Mouse (Mus musculus): ENCODE data around the gene Naip5. TPM values are rescaled to one million over a fixed set of nuclear protein-coding genes. Genes with fewer than 3 reads are reported as not detected.
"Not testable (repeated sequence)": the region's sequence is repeated elsewhere in the genome, so short reads cannot be mapped to it uniquely, and the experiment has no call there.

Naip5 gene
- total RNA-seq, 1 experiment, result 0.27 TPM

DNA sequence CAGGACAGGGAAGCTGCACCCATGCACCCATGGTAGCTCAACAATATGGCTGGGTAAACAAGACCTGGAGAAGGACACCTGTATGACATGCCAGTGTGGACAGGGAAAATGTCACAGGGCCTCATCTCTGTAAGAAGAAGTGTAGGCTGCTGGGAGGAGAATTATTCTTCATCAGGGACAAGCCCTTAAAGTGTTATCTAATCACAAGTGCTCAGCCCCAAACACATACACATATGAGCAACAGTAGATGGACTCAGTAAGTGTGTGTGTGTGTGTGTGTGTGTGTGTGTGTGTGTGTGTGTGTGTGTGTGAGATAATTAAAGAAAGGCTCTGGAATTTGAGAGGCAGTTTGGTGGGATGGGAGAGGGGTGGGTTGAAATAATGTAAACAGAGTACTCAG is 45.3 kb downstream of the Naip5 start:
- TF ChIP-seq ZC3H11A (IDR thresholded peaks at IDR 0.05; ENCODE audit: borderline replicate concordance, low read depth, low read length) (no peak), MAFK (IDR thresholded peaks at IDR 0.05; ENCODE audit: insufficient read depth, low read depth, low read length) (no peak), CHD2 (IDR thresholded peaks at IDR 0.05; ENCODE audit: low read depth, low read length) (no peak), ZNF384 (IDR thresholded peaks at IDR 0.05; ENCODE audit: low read depth, low read length) (no peak), HCFC1 (IDR thresholded peaks at IDR 0.05; ENCODE audit: borderline replicate concordance, insufficient read depth, low read length) (no peak)
- no peak overlapping the region for H3K27ac ChIP-seq (ENCODE audit: insufficient read depth, low read depth, low read length, poor library complexity, severe bottlenecking)
- in situ Hi-C loops (cut with MboI; ENCODE audit: low sequenced_read_pairs in 2 of 2, unreplicated experiment in 2 of 2), result no loop called here

DNA sequence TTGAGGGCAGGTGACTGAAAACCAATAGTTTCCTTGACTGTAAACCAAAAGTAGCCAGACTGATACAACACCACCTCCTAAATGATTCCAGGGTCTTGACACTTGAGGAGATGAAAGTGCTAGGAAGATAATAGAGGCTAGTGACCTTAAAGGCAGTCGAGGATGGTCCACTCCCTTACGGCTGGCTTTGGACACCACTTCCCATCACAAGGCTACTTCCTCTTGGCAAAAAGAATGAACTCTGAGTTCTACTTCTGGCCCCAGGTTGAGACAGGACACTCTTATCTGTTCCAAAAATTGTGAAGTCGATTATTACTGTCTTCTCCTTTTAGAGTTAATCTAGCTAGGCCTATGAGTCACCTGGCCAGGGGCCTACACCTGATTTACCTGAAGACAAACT is 50.7 kb downstream of the Naip5 start:
- H3K27ac ChIP-seq (ENCODE audit: insufficient read depth, low read depth, low read length, poor library complexity, severe bottlenecking), result no peak overlapping the region
- no peak for TF ChIP-seq ZC3H11A (IDR thresholded peaks at IDR 0.05; ENCODE audit: borderline replicate concordance, low read depth, low read length)
- no peak for TF ChIP-seq CHD2 (IDR thresholded peaks at IDR 0.05; ENCODE audit: low read depth, low read length)
- no peak for TF ChIP-seq HCFC1 (IDR thresholded peaks at IDR 0.05; ENCODE audit: borderline replicate concordance, insufficient read depth, low read length)
- no peak for TF ChIP-seq ZNF384 (IDR thresholded peaks at IDR 0.05; ENCODE audit: low read depth, low read length)
- TF ChIP-seq MAFK (IDR thresholded peaks at IDR 0.05; ENCODE audit: insufficient read depth, low read depth, low read length), result no peak
- DNase-seq (ENCODE audit: low read depth, low spot score), result no peak
- no peak overlapping the region for H3K4me3 ChIP-seq (ENCODE audit: insufficient read depth in 1 of 2, low read depth in 1 of 2, low read length in 2 of 2, poor library complexity in 1 of 2, severe bottlenecking in 1 of 2)
- no peak overlapping the region for H3K9ac ChIP-seq (ENCODE audit: insufficient read depth, low read depth, low read length, poor library complexity, severe bottlenecking)
- no peaks in the 10 kb centered on the region for H3K36me3 ChIP-seq (ENCODE audit: control insufficient read depth, insufficient read depth, low read length, poor library complexity, severe bottlenecking)
- in situ Hi-C loops (cut with MboI; ENCODE audit: low sequenced_read_pairs in 2 of 2, unreplicated experiment in 2 of 2), result no loop called here
- H3K9me3 ChIP-seq (ENCODE audit: control insufficient read depth, insufficient read depth, low read depth, low read length), result no peaks in the 10 kb centered on the region
- H3K4me1 ChIP-seq (ENCODE audit: control insufficient read depth in 2 of 2, insufficient read depth in 2 of 2, low read length in 2 of 2, poor library complexity in 1 of 2), result no peaks in the 10 kb centered on the region

More for the DNA sequence above, 45.3 kb downstream of the Naip5 start:
- DNase-seq (ENCODE audit: low read depth, low spot score), result no peak
- Histone ChIP-seq H3K36me3 (ENCODE audit: control insufficient read depth, insufficient read depth, low read length, poor library complexity, severe bottlenecking) (no peaks in the 10 kb centered on the region), H3K4me1 (ENCODE audit: control insufficient read depth in 2 of 2, insufficient read depth in 2 of 2, low read length in 2 of 2, poor library complexity in 1 of 2) (no peaks in the 10 kb centered on the region), H3K9me3 (ENCODE audit: control insufficient read depth, insufficient read depth, low read depth, low read length) (no peaks in the 10 kb centered on the region), H3K9ac (ENCODE audit: insufficient read depth, low read depth, low read length, poor library complexity, severe bottlenecking) (no peak overlapping the region), H3K4me3 (ENCODE audit: insufficient read depth in 1 of 2, low read depth in 1 of 2, low read length in 2 of 2, poor library complexity in 1 of 2, severe bottlenecking in 1 of 2) (no peak overlapping the region)

DNA sequence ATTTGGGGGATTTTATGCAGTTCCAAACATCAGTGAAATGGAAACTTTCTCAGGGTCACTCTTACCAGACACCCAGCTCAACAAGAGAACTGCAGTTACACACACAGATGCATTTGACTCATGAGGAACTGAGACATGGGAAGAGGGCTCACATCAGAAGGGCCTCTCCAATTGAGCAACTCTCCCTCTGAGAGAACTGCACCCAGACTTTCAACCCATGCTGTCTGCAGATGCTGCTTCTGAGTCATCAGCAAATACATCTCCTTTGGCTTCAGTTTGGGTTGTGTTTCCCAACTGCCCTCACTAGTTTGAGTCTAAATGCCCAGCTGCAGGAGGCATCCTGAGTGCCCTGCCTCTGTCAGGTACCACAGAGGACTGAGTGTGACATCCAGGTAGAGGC is 63.0 kb downstream of the Naip5 start:
- DNase-seq (ENCODE audit: low read depth, low spot score); H3K9ac ChIP-seq (ENCODE audit: insufficient read depth, low read depth, low read length, poor library complexity, severe bottlenecking); H3K4me3 ChIP-seq (ENCODE audit: insufficient read depth in 1 of 2, low read depth in 1 of 2, low read length in 2 of 2, poor library complexity in 1 of 2, severe bottlenecking in 1 of 2); H3K4me1 ChIP-seq (ENCODE audit: control insufficient read depth in 2 of 2, insufficient read depth in 2 of 2, low read length in 2 of 2, poor library complexity in 1 of 2); in situ Hi-C loops (cut with MboI; ENCODE audit: low sequenced_read_pairs in 2 of 2, unreplicated experiment in 2 of 2); H3K27ac ChIP-seq (ENCODE audit: insufficient read depth, low read depth, low read length, poor library complexity, severe bottlenecking); H3K36me3 ChIP-seq (ENCODE audit: control insufficient read depth, insufficient read depth, low read length, poor library complexity, severe bottlenecking); H3K9me3 ChIP-seq (ENCODE audit: control insufficient read depth, insufficient read depth, low read depth, low read length): not testable (repeated sequence)

DNA sequence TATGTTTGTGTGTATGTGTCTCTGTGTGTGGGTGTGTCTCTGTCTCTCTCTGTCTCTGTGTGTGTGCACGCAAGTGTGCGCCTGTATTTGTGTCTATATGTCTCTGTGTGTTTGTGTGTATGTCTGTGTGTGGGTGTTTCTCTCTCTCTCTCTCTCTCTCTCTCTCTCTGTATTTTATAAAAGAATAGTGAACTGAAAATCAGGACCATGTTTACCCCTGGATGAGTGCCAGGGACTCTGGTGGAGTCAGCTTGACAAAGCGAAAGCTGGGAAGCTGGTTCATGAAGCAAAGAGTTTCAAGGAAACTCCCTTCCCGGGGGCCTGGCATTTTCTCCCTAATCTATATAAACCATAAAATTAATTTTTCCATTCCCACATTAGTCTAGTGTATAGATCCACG is 71.8 kb downstream of the Naip5 start:
- H3K9ac ChIP-seq (ENCODE audit: insufficient read depth, low read depth, low read length, poor library complexity, severe bottlenecking); H3K9me3 ChIP-seq (ENCODE audit: control insufficient read depth, insufficient read depth, low read depth, low read length); H3K27ac ChIP-seq (ENCODE audit: insufficient read depth, low read depth, low read length, poor library complexity, severe bottlenecking); H3K4me3 ChIP-seq (ENCODE audit: insufficient read depth in 1 of 2, low read depth in 1 of 2, low read length in 2 of 2, poor library complexity in 1 of 2, severe bottlenecking in 1 of 2); H3K4me1 ChIP-seq (ENCODE audit: control insufficient read depth in 2 of 2, insufficient read depth in 2 of 2, low read length in 2 of 2, poor library complexity in 1 of 2); DNase-seq (ENCODE audit: low read depth, low spot score); in situ Hi-C loops (cut with MboI; ENCODE audit: low sequenced_read_pairs in 2 of 2, unreplicated experiment in 2 of 2); H3K36me3 ChIP-seq (ENCODE audit: control insufficient read depth, insufficient read depth, low read length, poor library complexity, severe bottlenecking): not testable (repeated sequence)

DNA sequence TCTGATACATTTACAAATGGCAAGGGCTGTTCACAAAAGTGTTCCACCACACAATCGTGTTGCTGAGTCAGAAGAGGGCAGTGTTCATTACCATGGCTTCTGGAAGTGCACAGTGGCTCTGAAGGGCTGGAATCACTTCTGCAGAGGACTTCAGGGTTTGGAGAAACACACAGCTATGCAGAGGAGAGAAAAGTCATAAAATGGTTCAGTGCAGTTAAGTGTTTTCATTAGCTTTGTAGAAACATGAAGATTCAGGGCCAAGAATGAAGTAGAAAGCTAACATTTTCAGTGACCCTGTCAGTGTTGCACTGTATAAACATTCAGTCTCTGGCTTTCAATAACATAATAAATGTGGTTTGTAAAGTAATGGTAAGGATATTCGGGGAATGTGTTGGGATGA is 79.7 kb downstream of the Naip5 start:
- H3K4me3 ChIP-seq (ENCODE audit: insufficient read depth in 1 of 2, low read depth in 1 of 2, low read length in 2 of 2, poor library complexity in 1 of 2, severe bottlenecking in 1 of 2); H3K4me1 ChIP-seq (ENCODE audit: control insufficient read depth in 2 of 2, insufficient read depth in 2 of 2, low read length in 2 of 2, poor library complexity in 1 of 2); H3K36me3 ChIP-seq (ENCODE audit: control insufficient read depth, insufficient read depth, low read length, poor library complexity, severe bottlenecking); H3K27ac ChIP-seq (ENCODE audit: insufficient read depth, low read depth, low read length, poor library complexity, severe bottlenecking); H3K9me3 ChIP-seq (ENCODE audit: control insufficient read depth, insufficient read depth, low read depth, low read length); DNase-seq (ENCODE audit: low read depth, low spot score); H3K9ac ChIP-seq (ENCODE audit: insufficient read depth, low read depth, low read length, poor library complexity, severe bottlenecking); in situ Hi-C loops (cut with MboI; ENCODE audit: low sequenced_read_pairs in 2 of 2, unreplicated experiment in 2 of 2): not testable (repeated sequence)

DNA sequence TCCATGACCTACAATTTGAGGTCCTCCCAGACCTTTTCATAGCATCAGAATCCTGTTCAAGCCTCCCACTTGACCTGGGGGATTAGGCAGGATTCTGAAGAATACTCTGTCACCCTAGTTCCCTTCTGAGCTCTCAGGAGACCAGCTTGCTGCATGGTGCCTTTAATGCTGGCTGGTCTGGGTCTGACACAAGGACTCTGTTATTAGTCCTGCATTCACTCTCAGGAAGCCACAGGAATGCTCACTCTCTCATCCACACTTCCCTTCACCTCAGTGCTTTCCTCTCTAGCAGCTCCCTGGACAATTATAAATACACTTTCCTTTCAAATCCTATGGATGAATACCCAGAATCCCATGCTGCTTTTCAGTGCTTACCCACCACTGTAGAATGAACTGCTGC is 83.7 kb downstream of the Naip5 start:
- H3K9ac ChIP-seq (ENCODE audit: insufficient read depth, low read depth, low read length, poor library complexity, severe bottlenecking); H3K9me3 ChIP-seq (ENCODE audit: control insufficient read depth, insufficient read depth, low read depth, low read length); H3K4me3 ChIP-seq (ENCODE audit: insufficient read depth in 1 of 2, low read depth in 1 of 2, low read length in 2 of 2, poor library complexity in 1 of 2, severe bottlenecking in 1 of 2); in situ Hi-C loops (cut with MboI; ENCODE audit: low sequenced_read_pairs in 2 of 2, unreplicated experiment in 2 of 2); H3K36me3 ChIP-seq (ENCODE audit: control insufficient read depth, insufficient read depth, low read length, poor library complexity, severe bottlenecking); H3K27ac ChIP-seq (ENCODE audit: insufficient read depth, low read depth, low read length, poor library complexity, severe bottlenecking); DNase-seq (ENCODE audit: low read depth, low spot score); H3K4me1 ChIP-seq (ENCODE audit: control insufficient read depth in 2 of 2, insufficient read depth in 2 of 2, low read length in 2 of 2, poor library complexity in 1 of 2): not testable (repeated sequence)

Measured in ES-E14 (cell line).